Mouse (Mus musculus): ENCODE data around the gene Pik3cb. TPM values are rescaled to one million over a fixed set of nuclear protein-coding genes. Genes with fewer than 3 reads are reported as not detected.
A peak's percentile ranks its signal among the peaks of the same experiment; 100 is the strongest.

The Pik3cb gene
- polyA plus RNA-seq (2012; ENCODE audit: insufficient read depth, low replicate concordance), result 0.82 and 1.8 TPM in 2 replicates

DNA sequence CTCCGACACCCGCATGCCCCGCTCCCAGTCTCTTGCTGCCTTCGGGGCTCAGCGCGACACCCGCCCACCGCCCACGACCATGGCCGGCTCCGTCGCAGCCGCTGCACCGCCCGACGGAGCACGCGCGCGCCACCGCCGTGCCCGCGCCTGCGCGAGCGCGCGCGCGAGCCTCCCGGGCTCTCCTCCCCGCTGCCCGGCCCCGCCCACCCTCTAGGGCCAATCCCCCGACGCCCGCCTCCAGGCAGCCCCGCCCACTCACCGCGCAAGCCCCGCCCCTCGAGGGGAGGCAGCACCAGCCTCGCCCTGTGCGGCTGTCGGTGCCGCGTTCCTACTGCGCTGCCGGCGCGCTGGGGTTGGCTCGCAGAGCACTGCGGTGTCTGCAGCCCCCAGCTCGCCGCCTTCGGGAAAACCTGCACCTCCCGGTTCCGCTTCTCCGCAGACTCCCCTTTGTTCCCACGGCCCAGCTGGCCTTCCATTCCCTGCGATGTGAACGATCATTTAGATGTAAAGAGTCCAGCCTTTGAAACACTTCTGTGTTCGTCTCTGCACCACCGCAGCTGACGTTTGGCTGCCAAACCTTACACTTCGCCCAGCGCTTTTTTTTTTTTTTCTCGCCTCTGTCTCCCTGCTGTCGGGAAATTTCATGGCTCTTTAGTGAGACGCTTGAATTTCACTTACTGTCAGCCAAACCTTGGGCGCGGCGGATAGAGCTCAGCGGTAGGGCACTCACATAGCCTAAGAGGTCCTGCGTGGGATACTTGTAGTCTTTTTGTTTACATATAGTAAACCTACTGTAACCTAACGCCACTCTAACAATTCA is at the start of gene Pik3cb:
Pik3cb (minus strand) TSS at position 559 of the 820 bp plus-strand sequence.
- peak within 1 kb of the TSS; percentile 98 for H3K4me3 ChIP-seq (replicated peaks)
- no peaks in the 10 kb centered on the region for H3K9me3 ChIP-seq
- H3K36me3 ChIP-seq (replicated peaks; ENCODE audit: low read length), result peaks cover 20% of the 10 kb centered on the region
- no peaks in the 10 kb centered on the region for H3K27me3 ChIP-seq (replicated peaks)
- H3K4me1 ChIP-seq, result peaks cover 72% of the 10 kb centered on the region
- TF ChIP-seq GATA1 (IDR thresholded peaks at IDR 0.05; ENCODE audit: borderline replicate concordance, low read length) (no peak), FLI1 (IDR thresholded peaks at IDR 0.05; ENCODE audit: low read length) (no peak)

DNA sequence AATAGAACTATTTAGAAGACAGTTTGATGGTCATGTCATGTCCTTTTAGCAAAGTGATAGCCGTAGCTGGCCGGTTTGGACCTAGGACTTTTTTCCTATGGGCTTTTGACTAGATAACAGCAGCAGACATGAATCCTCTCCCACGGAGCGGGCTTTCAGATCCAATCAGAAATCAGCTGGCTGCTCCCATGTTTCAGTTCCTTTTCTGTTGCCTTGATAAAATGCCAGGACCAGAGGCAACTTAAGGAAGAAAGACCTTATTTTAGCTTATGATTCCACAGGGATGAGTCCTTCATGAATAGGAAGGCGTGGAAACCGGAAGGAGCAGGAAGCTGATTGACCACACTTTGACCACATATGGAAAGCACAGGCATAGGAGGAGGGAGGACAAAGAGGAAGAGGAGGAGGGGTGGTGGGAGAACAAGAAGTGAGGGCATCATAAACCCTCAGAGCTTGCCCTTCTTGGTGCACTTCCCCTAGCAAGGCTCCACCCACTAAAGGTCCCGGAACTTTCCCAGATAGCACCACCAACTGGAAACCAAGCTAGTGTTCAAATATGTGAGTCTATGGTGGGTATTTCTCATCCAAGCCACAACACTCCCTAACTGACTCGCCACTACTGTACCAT is 42.7 kb upstream of the Pik3cb start:
- peak overlapping the region; percentile 89 for H3K4me3 ChIP-seq (replicated peaks)
- TF ChIP-seq GATA1 (IDR thresholded peaks at IDR 0.05; ENCODE audit: borderline replicate concordance, low read length) (no peak), FLI1 (IDR thresholded peaks at IDR 0.05; ENCODE audit: low read length) (peak; percentile 36; the same call in 1 of the 2 replicates)

GRCm38 (mm10) chr9:99182121-99182520 is 41.7 kb upstream of the Pik3cb start:
- peaks cover 32% of the 10 kb centered on the region for H3K36me3 ChIP-seq (replicated peaks; ENCODE audit: low read length)
- no peaks in the 10 kb centered on the region for H3K9me3 ChIP-seq
- H3K4me1 ChIP-seq, result peaks cover 88% of the 10 kb centered on the region
- H3K27me3 ChIP-seq (replicated peaks), result no peaks in the 10 kb centered on the region
- peak; percentile 98 for TF ChIP-seq GATA1 (IDR thresholded peaks at IDR 0.05; ENCODE audit: borderline replicate concordance, low read length)
- peak; percentile 67 for TF ChIP-seq FLI1 (IDR thresholded peaks at IDR 0.05; ENCODE audit: low read length)
- H3K4me3 ChIP-seq (replicated peaks), result peak overlapping the region; percentile 89

More for the DNA sequence above, 42.7 kb upstream of the Pik3cb start:
- Histone ChIP-seq H3K4me1 (peaks cover 96% of the 10 kb centered on the region), H3K27me3 (replicated peaks) (no peaks in the 10 kb centered on the region), H3K36me3 (replicated peaks; ENCODE audit: low read length) (peaks cover 40% of the 10 kb centered on the region), H3K9me3 (no peaks in the 10 kb centered on the region)

- H3K4me3 ChIP-seq (replicated peaks), result peak overlapping the region; percentile 71
- TF ChIP-seq GATA1 (IDR thresholded peaks at IDR 0.05; ENCODE audit: borderline replicate concordance, low read length), result no peak
- TF ChIP-seq FLI1 (IDR thresholded peaks at IDR 0.05; ENCODE audit: low read length), result no peak
- peaks cover 85% of the 10 kb centered on the region for H3K4me1 ChIP-seq
- H3K27me3 ChIP-seq (replicated peaks), result no peaks in the 10 kb centered on the region
- peaks cover 13% of the 10 kb centered on the region for H3K36me3 ChIP-seq (replicated peaks; ENCODE audit: low read length)
- no peaks in the 10 kb centered on the region for H3K9me3 ChIP-seq
These were observed 39.9 kb upstream of the Pik3cb start for GRCm38 (mm10) chr9:99180272-99180671.

DNA sequence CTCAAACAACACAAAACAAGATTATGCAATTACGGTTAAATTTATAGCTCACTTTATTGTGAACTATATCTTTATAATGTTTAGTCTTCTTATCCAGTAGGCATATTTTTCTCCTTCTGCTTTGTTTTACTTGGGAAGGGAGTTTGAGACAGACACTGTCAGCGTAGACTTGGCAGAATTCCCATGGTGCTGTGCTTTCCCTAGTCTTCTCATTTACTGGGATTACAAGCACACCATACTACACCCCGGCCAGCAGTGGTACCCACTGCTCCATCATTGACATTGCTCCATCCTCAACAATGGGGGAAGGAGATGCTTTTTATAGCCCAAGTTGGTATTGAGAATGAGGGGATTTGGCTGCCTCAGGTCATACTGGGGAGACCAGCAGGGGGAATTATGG is 38.3 kb upstream of the Pik3cb start:
- TF ChIP-seq FLI1 (IDR thresholded peaks at IDR 0.05; ENCODE audit: low read length) (no peak), GATA1 (IDR thresholded peaks at IDR 0.05; ENCODE audit: borderline replicate concordance, low read length) (no peak)
- no peak overlapping the region for H3K4me3 ChIP-seq (replicated peaks)

GRCm38 (mm10) chr9:99175774-99176173 is 35.4 kb upstream of the Pik3cb start:
- Histone ChIP-seq H3K4me3 (replicated peaks) (no peak overlapping the region), H3K27me3 (replicated peaks) (no peaks in the 10 kb centered on the region), H3K36me3 (replicated peaks; ENCODE audit: low read length) (peaks cover 3% of the 10 kb centered on the region), H3K9me3 (no peaks in the 10 kb centered on the region), H3K4me1 (peaks cover 64% of the 10 kb centered on the region)
- no peak for TF ChIP-seq GATA1 (IDR thresholded peaks at IDR 0.05; ENCODE audit: borderline replicate concordance, low read length)
- TF ChIP-seq FLI1 (IDR thresholded peaks at IDR 0.05; ENCODE audit: low read length), result no peak

More for the DNA sequence above, 38.3 kb upstream of the Pik3cb start:
- Histone ChIP-seq H3K9me3 (no peaks in the 10 kb centered on the region), H3K4me1 (peaks cover 76% of the 10 kb centered on the region), H3K36me3 (replicated peaks; ENCODE audit: low read length) (peaks cover 3% of the 10 kb centered on the region), H3K27me3 (replicated peaks) (no peaks in the 10 kb centered on the region)

GRCm38 (mm10) chr9:99172811-99173210 is 32.4 kb upstream of the Pik3cb start:
- Histone ChIP-seq H3K36me3 (replicated peaks; ENCODE audit: low read length) (no peaks in the 10 kb centered on the region), H3K27me3 (replicated peaks) (no peaks in the 10 kb centered on the region), H3K4me3 (replicated peaks) (no peak overlapping the region), H3K4me1 (peaks cover 49% of the 10 kb centered on the region), H3K9me3 (no peaks in the 10 kb centered on the region)
- TF ChIP-seq GATA1 (IDR thresholded peaks at IDR 0.05; ENCODE audit: borderline replicate concordance, low read length) (no peak), FLI1 (IDR thresholded peaks at IDR 0.05; ENCODE audit: low read length) (no peak)

- TF ChIP-seq FLI1 (IDR thresholded peaks at IDR 0.05; ENCODE audit: low read length), result no peak
- TF ChIP-seq GATA1 (IDR thresholded peaks at IDR 0.05; ENCODE audit: borderline replicate concordance, low read length), result no peak
These were observed 30.8 kb upstream of the Pik3cb start for GRCm38 (mm10) chr9:99171186-99171585.

DNA sequence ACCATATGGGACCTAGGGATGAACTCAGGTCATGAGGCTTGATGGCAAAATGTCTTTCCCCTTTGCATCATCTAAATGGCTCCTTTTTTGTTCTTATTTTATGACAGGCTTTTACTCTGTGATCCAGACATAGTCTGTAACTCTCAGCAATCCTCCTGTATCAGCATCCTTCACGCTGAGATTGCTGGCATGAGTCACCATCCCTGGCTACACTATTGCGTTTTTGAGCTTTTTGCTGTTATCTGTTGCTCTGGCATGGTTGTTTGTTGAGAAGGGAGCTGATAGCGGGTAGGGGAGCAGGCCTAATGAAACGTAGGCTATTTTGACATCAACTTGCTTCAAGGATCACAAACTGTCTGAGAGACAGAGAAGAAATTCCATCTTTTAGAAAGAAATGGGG is 28.6 kb upstream of the Pik3cb start:
- Histone ChIP-seq H3K36me3 (replicated peaks; ENCODE audit: low read length) (no peaks in the 10 kb centered on the region), H3K4me3 (replicated peaks) (no peak overlapping the region), H3K9me3 (no peaks in the 10 kb centered on the region), H3K27me3 (replicated peaks) (no peaks in the 10 kb centered on the region), H3K4me1 (peaks cover 56% of the 10 kb centered on the region)
- no peak for TF ChIP-seq FLI1 (IDR thresholded peaks at IDR 0.05; ENCODE audit: low read length)
- no peak for TF ChIP-seq GATA1 (IDR thresholded peaks at IDR 0.05; ENCODE audit: borderline replicate concordance, low read length)

More at GRCm38 (mm10) chr9:99171186-99171585, 30.8 kb upstream of the Pik3cb start:
- peaks cover 52% of the 10 kb centered on the region for H3K4me1 ChIP-seq
- H3K9me3 ChIP-seq, result no peaks in the 10 kb centered on the region
- H3K27me3 ChIP-seq (replicated peaks), result no peaks in the 10 kb centered on the region
- H3K4me3 ChIP-seq (replicated peaks), result no peak overlapping the region
- H3K36me3 ChIP-seq (replicated peaks; ENCODE audit: low read length), result no peaks in the 10 kb centered on the region

DNA sequence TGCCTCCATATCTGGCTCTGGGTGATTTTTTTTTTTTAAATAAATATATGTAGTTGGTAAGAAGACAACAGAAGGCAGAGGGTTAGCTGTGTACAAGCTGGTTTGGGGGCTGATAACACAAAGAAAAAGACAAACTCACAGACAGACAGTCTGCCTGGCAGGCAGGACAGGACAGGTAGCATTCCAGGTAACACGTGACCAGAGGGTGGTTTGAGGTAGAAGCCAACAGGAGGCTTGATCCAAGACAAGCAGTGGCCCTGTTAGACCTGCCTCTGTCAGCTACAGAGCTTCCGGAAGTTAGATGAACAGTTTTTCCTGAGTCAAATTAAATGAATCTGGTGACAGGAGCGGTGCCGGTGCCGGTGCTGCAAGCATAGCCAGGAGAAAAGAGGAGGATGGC is 26.5 kb upstream of the Pik3cb start:
- Histone ChIP-seq H3K36me3 (replicated peaks; ENCODE audit: low read length) (peaks cover 4% of the 10 kb centered on the region), H3K9me3 (no peaks in the 10 kb centered on the region), H3K4me1 (peaks cover 68% of the 10 kb centered on the region), H3K4me3 (replicated peaks) (no peak overlapping the region), H3K27me3 (replicated peaks) (no peaks in the 10 kb centered on the region)
- TF ChIP-seq GATA1 (IDR thresholded peaks at IDR 0.05; ENCODE audit: borderline replicate concordance, low read length) (no peak), FLI1 (IDR thresholded peaks at IDR 0.05; ENCODE audit: low read length) (no peak)
